Mouse (Mus musculus): ENCODE measurements around the gene Rapgef4. TPM values are rescaled to one million over a fixed set of nuclear protein-coding genes. Genes with fewer than 3 reads are reported as not detected.

Gene Rapgef4
- polyA plus RNA-seq, 1 experiment from 2014 or later = 2.2 TPM

DNA sequence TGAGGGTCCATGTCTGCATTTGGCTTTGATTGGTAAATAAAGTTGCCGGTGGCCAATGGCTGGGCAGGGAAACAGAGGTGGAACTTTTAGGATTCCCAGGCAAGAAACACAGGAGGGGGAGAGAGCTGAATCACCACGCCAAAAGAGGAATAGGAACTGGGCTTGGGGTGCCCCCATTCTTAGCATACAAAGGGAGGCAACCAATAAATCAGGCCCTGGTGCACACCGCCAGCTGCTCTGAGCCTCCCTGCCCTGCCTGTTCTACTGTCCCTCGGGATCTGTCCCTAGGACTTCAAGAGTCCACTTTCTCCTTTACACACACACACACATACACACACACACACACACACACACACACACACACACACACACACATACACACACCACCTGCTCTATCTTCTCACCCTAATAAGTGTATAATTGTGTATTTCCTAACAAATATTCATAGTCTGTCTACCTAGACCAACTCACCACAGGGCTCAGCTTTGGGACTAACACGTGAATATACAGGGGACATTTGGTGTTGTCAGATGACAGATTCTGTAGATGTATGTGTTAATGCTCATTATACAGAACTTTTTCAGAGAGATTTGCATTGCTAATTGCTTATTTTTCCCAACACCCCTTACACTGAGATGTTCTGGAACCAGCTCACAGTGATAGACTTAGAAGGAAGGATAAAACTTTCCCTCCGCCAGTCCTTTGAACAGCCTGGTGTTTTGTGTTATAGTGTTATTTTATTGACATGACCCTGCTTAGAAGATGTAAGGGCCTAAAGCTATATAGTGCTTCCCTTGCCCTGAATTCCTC lies 196.4 kb downstream of the Rapgef4 start:
- no peaks in the 10 kb centered on the region for H3K27me3 ChIP-seq (ENCODE audit: control insufficient read depth, insufficient read depth, low read length)
- WGBS = 77% methylated on average over 6 of the region's 6 CpGs
- no peak overlapping the region for H3K9ac ChIP-seq (ENCODE audit: low read length)
- H3K9me3 ChIP-seq (ENCODE audit: control insufficient read depth, low read length) = no peaks in the 10 kb centered on the region
- H3K27ac ChIP-seq (ENCODE audit: low read depth, low read length) = no peak overlapping the region
- 0 out of 2 replicates have a peak, but pooled peaks cover 2% of the 10 kb centered on the region for H3K4me1 ChIP-seq (replicated peaks; ENCODE audit: control insufficient read depth, insufficient read depth, low read length)
- H3K4me2 ChIP-seq (ENCODE audit: low read depth, low read length, severe bottlenecking) = no peak overlapping the region
- DNase-seq (ENCODE audit: low spot score) (no peak), ATAC-seq (replicated peaks; ENCODE audit: low FRiP score) (no peak)
- no peaks in the 10 kb centered on the region for H3K36me3 ChIP-seq (ENCODE audit: control insufficient read depth, insufficient read depth, low read length)
- no peak overlapping the region for H3K4me3 ChIP-seq (ENCODE audit: low read depth, low read length)

DNA sequence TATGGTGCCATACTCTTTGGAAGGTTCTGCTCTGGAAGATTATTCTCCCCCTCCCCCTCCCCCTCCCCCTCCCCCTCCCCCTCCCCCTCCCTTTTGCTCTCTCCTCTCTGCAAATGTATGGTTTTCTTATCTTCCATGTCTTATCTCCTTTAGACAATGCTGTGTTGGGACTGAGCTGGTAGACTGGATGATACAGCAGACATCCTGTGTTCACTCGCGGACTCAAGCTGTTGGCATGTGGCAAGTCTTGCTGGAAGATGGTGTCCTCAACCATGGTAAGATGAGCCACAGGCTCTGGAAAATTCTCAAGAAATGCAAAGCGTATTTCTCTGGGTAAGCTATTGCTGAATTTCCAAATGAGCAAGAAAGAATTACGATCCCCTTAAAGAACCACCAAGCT lies 197.0 kb downstream of the Rapgef4 start:
- Histone ChIP-seq H3K4me1 (replicated peaks; ENCODE audit: control insufficient read depth, insufficient read depth, low read length) (0 out of 2 replicates have a peak, but pooled peaks cover 2% of the 10 kb centered on the region), H3K9me3 (ENCODE audit: control insufficient read depth, low read length) (no peaks in the 10 kb centered on the region), H3K4me3 (ENCODE audit: low read depth, low read length) (no peak overlapping the region), H3K36me3 (ENCODE audit: control insufficient read depth, insufficient read depth, low read length) (no peaks in the 10 kb centered on the region), H3K27ac (ENCODE audit: low read depth, low read length) (no peak overlapping the region), H3K27me3 (ENCODE audit: control insufficient read depth, insufficient read depth, low read length) (no peaks in the 10 kb centered on the region), H3K4me2 (ENCODE audit: low read depth, low read length, severe bottlenecking) (no peak overlapping the region), H3K9ac (ENCODE audit: low read length) (no peak overlapping the region)
- DNase-seq (ENCODE audit: low spot score) (no peak), ATAC-seq (replicated peaks; ENCODE audit: low FRiP score) (no peak)
- WGBS = 95% methylated on average over 4 of the region's 4 CpGs

DNA sequence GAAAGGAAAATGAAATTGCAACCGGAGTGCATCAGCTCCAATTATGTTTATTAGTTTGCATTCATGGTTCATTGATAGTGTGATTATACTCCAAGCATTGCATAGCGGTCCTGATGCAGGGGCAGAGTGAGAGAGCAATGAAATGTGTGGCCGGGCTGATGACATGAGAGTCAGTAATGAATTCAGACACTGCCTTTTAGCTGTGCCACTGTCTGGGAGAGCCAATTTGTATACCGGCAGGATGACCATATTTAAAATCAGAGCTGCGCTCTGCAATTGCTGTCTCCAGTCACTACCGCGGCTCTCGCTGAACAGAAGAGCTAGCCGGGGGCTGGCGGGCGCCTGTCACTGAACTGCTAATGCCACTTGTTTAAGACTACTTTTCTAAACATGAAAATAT lies 197.5 kb downstream of the Rapgef4 start:
- Histone ChIP-seq H3K4me2 (ENCODE audit: low read depth, low read length, severe bottlenecking) (no peak overlapping the region), H3K27ac (ENCODE audit: low read depth, low read length) (no peak overlapping the region), H3K27me3 (ENCODE audit: control insufficient read depth, insufficient read depth, low read length) (no peaks in the 10 kb centered on the region), H3K36me3 (ENCODE audit: control insufficient read depth, insufficient read depth, low read length) (no peaks in the 10 kb centered on the region), H3K4me3 (ENCODE audit: low read depth, low read length) (no peak overlapping the region), H3K4me1 (replicated peaks; ENCODE audit: control insufficient read depth, insufficient read depth, low read length) (0 out of 2 replicates have a peak, but pooled peaks cover 2% of the 10 kb centered on the region), H3K9me3 (ENCODE audit: control insufficient read depth, low read length) (no peaks in the 10 kb centered on the region), H3K9ac (ENCODE audit: low read length) (no peak overlapping the region)
- no peak for DNase-seq (ENCODE audit: low spot score)
- 85% methylated on average over 11 of the region's 11 CpGs for WGBS
- ATAC-seq (replicated peaks; ENCODE audit: low FRiP score) = no peak

GRCm38 (mm10) chr2:72179600-72180301 lies 198.7 kb downstream of the Rapgef4 start:
- 0 out of 2 replicates have a peak, but pooled peaks cover 2% of the 10 kb centered on the region for H3K4me1 ChIP-seq (replicated peaks; ENCODE audit: control insufficient read depth, insufficient read depth, low read length)
- WGBS = 94% methylated on average over 15 of the region's 15 CpGs
- no peaks in the 10 kb centered on the region for H3K27me3 ChIP-seq (ENCODE audit: control insufficient read depth, insufficient read depth, low read length)
- H3K9me3 ChIP-seq (ENCODE audit: control insufficient read depth, low read length) = no peaks in the 10 kb centered on the region
- no peak overlapping the region for H3K9ac ChIP-seq (ENCODE audit: low read length)
- no peak overlapping the region for H3K4me2 ChIP-seq (ENCODE audit: low read depth, low read length, severe bottlenecking)
- no peak for ATAC-seq (replicated peaks; ENCODE audit: low FRiP score)
- DNase-seq (ENCODE audit: low spot score) = no peak
- no peak overlapping the region for H3K4me3 ChIP-seq (ENCODE audit: low read depth, low read length)
- no peak overlapping the region for H3K27ac ChIP-seq (ENCODE audit: low read depth, low read length)
- no peaks in the 10 kb centered on the region for H3K36me3 ChIP-seq (ENCODE audit: control insufficient read depth, insufficient read depth, low read length)

- Histone ChIP-seq H3K4me2 (ENCODE audit: low read depth, low read length, severe bottlenecking) (no peak overlapping the region), H3K36me3 (ENCODE audit: control insufficient read depth, insufficient read depth, low read length) (no peaks in the 10 kb centered on the region), H3K9me3 (ENCODE audit: control insufficient read depth, low read length) (no peaks in the 10 kb centered on the region), H3K27ac (ENCODE audit: low read depth, low read length) (no peak overlapping the region), H3K27me3 (ENCODE audit: control insufficient read depth, insufficient read depth, low read length) (no peaks in the 10 kb centered on the region), H3K4me1 (replicated peaks; ENCODE audit: control insufficient read depth, insufficient read depth, low read length) (0 out of 2 replicates have a peak, but pooled peaks cover 2% of the 10 kb centered on the region), H3K4me3 (ENCODE audit: low read depth, low read length) (no peak overlapping the region), H3K9ac (ENCODE audit: low read length) (no peak overlapping the region)
- WGBS = 74% methylated on average over 2 of the region's 2 CpGs
- DNase-seq (ENCODE audit: low spot score) = no peak
- ATAC-seq (replicated peaks; ENCODE audit: low FRiP score) = no peak
Measured at GRCm38 (mm10) chr2:72181443-72181842, 200.4 kb downstream of the Rapgef4 start.

- Histone ChIP-seq H3K9ac (ENCODE audit: low read length) (no peak overlapping the region), H3K27ac (ENCODE audit: low read depth, low read length) (no peak overlapping the region), H3K36me3 (ENCODE audit: control insufficient read depth, insufficient read depth, low read length) (no peaks in the 10 kb centered on the region), H3K27me3 (ENCODE audit: control insufficient read depth, insufficient read depth, low read length) (no peaks in the 10 kb centered on the region), H3K4me3 (ENCODE audit: low read depth, low read length) (no peak overlapping the region), H3K4me1 (replicated peaks; ENCODE audit: control insufficient read depth, insufficient read depth, low read length) (no peaks in the 10 kb centered on the region), H3K4me2 (ENCODE audit: low read depth, low read length, severe bottlenecking) (no peak overlapping the region), H3K9me3 (ENCODE audit: control insufficient read depth, low read length) (no peaks in the 10 kb centered on the region)
- ATAC-seq (replicated peaks; ENCODE audit: low FRiP score) = no peak
- 72% methylated on average over 3 of the region's 3 CpGs for whole genome bisulfite sequencing
- DNase-seq (ENCODE audit: low spot score) = no peak
Measured at GRCm38 (mm10) chr2:72183751-72184150, 202.7 kb downstream of the Rapgef4 start.

DNA sequence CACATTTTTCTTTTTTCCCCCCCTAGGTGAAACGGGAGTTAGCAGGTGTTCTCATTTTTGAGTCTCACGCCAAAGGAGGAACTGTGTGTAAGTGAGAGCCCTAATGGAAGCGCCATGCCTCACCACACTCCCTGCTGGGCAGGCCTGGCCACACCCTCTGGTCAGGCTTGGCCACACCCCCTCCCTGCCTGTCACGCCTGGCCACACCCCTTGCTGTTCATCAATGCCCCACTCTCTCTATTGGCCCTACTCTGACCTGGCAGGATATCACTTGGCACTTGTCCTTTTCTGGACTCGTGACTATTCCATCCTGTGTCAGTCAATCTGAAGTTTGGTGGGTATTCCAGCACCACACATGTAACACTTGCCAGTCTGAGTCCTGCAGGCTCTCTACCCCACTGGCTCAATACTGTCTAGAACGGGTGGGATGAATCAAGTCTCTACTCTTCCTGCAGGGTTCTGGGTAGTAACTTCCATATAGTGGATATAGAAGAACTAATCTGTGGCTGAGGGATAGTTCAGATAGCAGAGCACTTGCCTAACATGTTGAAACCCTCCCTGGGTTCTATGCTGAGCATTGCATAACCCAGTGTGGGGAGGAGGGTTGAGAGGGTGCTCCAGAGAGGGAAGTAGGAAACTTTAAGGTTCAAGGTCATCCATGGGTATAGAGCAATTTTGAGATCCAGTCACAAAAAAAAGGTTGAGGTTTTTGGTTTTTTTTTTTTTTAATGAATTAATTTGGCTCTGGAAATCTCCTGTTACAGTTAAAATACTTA lies 215.3 kb downstream of the Rapgef4 start:
- 70% methylated on average over 6 of the region's 6 CpGs for WGBS
- no peak overlapping the region for H3K9ac ChIP-seq (ENCODE audit: low read length)
- ATAC-seq (replicated peaks; ENCODE audit: low FRiP score) (no peak), DNase-seq (ENCODE audit: low spot score) (no peak)
- no peaks in the 10 kb centered on the region for H3K36me3 ChIP-seq (ENCODE audit: control insufficient read depth, insufficient read depth, low read length)
- H3K27ac ChIP-seq (ENCODE audit: low read depth, low read length) = no peak overlapping the region
- no peaks in the 10 kb centered on the region for H3K9me3 ChIP-seq (ENCODE audit: control insufficient read depth, low read length)
- no peaks in the 10 kb centered on the region for H3K27me3 ChIP-seq (ENCODE audit: control insufficient read depth, insufficient read depth, low read length)
- no peak overlapping the region for H3K4me3 ChIP-seq (ENCODE audit: low read depth, low read length)
- H3K4me1 ChIP-seq (replicated peaks; ENCODE audit: control insufficient read depth, insufficient read depth, low read length) = no peaks in the 10 kb centered on the region; the same call in 1 of the 2 replicates
- H3K4me2 ChIP-seq (ENCODE audit: low read depth, low read length, severe bottlenecking) = no peak overlapping the region

DNA sequence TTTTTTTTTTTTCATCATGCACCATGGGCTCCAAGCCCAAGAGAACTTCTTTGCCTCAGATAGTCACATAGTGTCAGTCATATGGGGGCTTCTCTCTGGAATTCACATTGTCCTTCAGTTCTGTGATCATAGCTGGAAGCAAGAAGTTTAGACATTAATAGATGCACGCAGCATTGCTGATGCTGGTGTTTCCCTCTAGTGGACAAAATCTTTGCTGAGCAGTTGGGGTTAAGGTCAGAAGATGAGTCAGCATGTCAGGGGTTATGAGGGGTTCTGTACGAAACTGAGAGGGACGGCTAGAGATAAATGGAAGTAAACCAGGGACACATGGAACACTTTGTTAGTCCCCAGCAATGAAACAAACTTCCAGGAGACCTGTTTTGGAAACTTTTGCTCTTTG lies 216.0 kb downstream of the Rapgef4 start:
- ATAC-seq (replicated peaks; ENCODE audit: low FRiP score) (no peak), DNase-seq (ENCODE audit: low spot score) (no peak)
- Histone ChIP-seq H3K4me1 (replicated peaks; ENCODE audit: control insufficient read depth, insufficient read depth, low read length) (no peaks in the 10 kb centered on the region; the same call in 1 of the 2 replicates), H3K27me3 (ENCODE audit: control insufficient read depth, insufficient read depth, low read length) (no peaks in the 10 kb centered on the region), H3K4me3 (ENCODE audit: low read depth, low read length) (no peak overlapping the region), H3K4me2 (ENCODE audit: low read depth, low read length, severe bottlenecking) (no peak overlapping the region), H3K27ac (ENCODE audit: low read depth, low read length) (no peak overlapping the region), H3K36me3 (ENCODE audit: control insufficient read depth, insufficient read depth, low read length) (no peaks in the 10 kb centered on the region), H3K9ac (ENCODE audit: low read length) (no peak overlapping the region), H3K9me3 (ENCODE audit: control insufficient read depth, low read length) (no peaks in the 10 kb centered on the region)
- WGBS = 65% methylated on average over 3 of the region's 3 CpGs
